Mouse (Mus musculus): ENCODE data around the gene BC107364.
"Not testable (repeated sequence)": the region's sequence is repeated elsewhere in the genome, so short reads cannot be mapped to it uniquely, and the experiment has no call there.

The BC107364 gene

DNA sequence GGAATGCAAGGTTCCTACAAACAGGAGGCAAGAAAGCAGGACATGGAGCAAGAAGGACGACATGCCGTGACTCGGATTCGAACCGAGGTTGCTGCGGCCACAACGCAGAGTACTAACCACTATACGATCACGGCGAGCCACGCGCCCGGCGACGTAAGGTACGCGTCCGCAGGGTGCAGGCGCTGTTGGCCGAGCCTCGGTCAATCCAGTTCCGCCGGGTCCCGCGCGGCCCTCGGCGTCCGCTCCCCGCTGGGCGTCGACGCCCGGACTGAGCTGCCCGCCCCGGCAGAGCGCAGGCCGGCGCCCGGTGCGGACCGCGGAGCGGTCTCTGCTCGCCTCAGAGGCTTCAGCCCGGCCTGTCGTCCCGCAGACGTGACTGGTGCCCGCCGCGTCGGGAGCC is 5.9 kb upstream of the BC107364 start:
- not testable (repeated sequence) for DNase-seq (ENCODE audit: low read depth, low spot score)

DNA sequence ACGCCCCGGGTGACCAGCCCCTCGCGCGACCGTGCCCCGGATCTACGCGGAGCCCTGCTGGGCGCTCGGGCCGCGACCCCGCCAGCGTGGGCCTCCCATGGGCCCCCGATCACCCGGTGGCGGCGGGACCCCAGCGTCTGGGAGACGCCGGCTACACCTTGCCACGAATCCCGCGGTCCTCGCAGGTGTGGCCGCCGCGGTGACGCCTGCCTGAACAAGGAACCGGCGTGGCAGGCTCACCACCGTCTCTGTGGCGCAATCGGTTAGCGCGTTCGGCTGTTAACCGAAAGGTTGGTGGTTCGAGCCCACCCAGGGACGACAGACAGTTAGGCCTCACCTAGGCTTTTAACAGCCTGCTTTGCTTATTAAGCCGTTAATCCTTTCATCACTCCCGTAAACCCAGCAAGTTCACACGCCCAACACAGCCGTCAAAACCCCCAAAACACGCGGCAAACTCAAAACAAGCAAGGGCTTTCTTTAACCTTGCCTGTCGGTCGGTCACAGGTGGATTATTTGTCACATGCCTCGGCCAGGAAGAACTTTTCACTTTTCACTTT is 847 bp downstream of the BC107364 start:
- not testable (repeated sequence) for DNase-seq (ENCODE audit: low read depth, low spot score)

DNA sequence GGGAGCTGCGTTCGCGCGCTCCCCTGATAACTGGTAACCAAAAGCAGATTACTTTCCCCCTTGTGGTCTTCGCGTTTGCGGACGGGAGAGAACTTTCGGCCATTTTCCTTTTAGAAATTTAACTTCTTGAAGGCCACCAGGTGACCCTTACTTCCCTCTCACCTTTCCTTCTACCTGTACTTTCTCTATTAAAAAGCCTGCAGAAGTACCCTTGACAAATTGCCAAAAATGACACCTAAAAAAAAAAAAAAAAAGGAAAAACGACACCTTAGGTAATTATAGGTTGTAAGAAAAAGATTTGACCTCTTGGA is 1.6 kb downstream of the BC107364 start:
- DNase-seq (ENCODE audit: low read depth, low spot score) = not testable (repeated sequence)

DNA sequence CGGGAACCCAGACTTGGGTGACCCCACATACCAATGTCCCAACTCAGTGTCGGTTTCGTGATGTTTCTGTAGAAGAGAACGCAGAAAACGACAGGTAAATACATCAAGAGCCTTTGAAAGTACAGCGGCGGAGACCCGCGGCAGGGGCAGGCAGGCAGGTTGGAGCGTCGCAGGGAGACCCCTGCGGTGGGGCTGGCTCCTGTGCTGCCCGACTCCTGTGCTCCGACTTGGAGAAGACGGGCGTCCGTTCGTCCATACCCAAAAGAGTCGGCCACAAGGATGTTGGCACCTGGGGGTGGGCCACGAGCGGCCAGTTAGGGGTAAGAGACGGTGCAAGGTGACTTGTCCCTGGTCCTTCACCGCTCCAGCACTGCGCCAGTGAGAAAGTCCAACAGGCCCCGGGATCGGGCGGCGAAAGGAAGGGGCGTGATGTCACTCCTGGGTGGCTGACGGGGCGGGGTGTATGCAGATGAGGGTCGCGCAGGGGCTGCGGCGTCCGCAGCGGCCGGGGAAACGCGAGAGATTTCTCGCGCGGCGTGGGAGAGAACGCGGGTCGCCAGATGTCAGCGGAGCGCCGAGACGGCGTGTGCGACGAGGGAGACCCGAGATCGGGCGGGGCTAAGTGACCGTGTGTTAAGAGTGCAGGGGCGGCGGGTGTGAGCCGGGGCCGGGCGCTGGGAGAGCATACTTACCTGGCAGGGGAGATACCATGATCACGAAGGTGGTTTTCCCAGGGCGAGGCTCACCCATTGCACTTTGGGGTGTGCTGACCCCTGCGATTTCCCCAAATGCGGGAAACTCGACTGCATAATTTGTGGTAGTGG is 2.1 kb downstream of the BC107364 start:
- DNase-seq (ENCODE audit: low read depth, low spot score) = not testable (repeated sequence)

DNA sequence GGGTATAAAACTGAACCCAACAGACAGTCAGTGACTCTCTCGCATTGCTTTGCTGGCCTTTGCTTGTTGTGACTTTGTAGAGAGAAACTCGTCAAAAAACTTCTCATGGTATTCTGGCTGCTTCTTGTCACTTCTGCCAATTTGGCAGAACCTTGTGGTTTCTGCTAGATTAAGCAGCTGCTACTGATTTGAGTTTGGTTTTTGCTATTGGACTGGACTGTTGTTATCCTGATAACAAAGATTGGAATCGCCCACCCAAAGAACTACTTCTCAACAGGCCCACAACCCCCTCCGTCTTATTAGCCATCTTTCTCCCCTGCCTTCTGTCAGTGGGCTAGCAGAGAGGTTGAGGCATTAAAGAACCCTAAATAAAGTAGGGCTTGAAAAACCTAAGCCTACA is 6.7 kb downstream of the BC107364 start:
- no peak for DNase-seq (ENCODE audit: low read depth, low spot score)

DNA sequence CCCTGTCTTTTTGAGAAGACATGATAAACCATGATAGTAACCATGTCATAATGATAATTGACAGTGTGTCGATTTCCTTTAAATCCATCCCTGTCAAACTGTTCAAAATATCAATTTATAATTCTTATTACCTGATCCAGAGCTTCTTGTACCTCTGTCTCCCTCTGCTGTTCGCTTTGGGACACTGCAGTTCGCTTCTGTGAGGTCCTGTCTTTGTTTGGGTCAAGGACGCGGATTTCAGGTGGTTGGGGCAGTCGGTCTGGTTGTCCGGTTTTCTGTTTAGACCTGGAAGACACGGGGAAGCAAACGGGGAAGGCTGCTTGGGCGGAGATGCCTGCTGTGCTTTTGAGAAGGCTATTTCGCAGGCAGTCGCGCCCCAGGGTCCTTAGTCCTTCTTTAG is 11.5 kb downstream of the BC107364 start:
- DNase-seq (ENCODE audit: low read depth, low spot score) = peak; percentile 42

DNA sequence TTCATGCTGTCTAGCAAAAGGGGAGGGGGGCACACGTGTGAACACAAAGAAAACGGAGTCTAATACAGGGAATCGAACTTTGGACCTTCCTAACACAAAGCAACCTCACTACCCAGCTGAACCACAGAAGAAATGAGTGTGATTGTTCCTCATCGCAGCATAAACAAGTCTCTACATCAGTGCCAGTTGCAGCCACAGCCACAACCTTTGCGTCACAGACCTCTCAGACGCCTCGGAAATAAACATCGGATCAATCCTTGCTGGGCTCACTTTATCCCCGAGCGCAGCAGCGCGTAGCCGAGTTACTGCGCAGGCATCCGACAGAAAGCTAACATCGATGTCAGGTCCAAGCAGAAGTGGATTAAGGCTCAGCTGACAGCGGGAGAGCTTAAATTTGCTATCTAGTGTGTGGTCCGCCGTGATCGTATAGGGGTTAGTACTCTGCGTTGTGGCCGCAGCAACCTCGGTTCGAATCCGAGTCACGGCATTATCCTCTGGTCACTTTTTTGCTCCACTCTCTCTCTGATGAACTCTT is 16.5 kb downstream of the BC107364 start:
- no peak for DNase-seq (ENCODE audit: low read depth, low spot score)

DNA sequence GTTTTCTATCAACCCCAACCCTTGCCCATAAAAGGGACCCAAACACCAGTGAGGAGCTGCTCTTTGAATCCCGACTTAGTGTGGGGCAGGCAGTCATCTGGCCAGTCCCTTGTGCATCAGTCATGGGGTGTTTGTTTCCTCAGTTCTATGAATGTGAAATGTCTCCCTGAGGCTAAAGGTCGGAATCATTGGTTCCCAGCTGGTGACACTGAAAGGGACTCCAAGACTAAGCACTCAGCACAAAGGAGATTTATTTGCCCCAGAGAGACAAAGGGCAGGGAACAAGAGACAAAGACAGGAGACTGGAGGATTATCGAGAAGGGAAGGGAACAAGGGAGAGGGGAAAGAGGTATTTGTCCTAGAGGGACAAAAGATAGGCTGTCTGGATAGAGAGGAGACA is 19.9 kb downstream of the BC107364 start:
- no peak for DNase-seq (ENCODE audit: low read depth, low spot score)

DNA sequence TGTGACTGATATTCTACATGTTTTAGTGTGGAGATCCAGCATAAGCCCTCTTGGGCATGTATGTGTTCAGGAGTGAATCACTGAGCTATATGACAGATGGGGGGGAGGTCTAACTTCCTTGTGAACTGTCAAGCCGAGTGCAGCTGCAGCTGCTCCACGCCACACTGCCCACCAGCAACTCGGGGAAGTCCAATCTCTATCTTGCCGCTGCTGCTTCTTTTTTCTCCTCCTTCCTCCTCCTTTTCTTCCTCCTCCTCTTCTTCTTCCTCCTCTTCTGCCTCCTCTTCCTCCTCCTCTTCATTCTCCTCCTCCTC is 22.3 kb downstream of the BC107364 start:
- DNase-seq (ENCODE audit: low read depth, low spot score) = no peak

DNA sequence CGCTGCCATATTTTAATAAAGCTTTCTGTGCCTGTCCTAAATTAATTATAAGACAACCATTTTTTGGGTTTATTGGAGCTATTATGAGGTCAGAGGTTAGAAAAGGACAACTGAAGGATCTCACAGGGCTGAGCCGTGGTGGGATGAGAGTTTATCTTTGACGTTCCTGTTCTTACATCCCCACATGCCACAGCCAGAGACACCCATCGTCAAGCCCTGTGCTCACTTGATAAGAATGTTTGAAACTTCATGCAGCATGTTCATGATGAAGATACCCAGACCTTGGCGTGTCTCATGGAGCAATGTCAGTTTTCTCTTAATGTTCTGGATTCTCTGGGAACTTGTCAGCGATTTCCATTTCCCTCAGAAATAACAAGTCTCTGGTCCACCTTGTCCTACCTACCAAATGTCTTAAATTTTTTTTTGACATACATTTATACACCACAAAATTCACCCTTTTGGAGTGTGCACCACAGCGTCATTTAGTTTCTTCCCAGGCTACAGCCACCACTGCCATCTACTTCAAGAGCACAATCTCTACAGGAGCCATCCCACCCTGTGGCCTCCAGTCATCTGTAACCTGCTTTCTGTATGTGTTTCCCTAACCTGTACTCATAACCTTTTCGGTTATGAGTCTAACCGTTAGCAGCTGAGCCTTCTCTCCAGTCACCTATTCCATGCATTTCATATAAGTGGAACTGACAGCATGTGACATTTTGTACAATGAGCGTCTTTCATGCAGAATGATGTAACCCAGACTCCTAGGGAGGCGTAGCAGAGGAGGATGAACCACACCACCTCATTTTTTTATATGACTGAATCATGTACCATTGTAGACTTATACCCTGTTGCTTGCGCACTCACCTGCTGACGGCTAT is 22.9 kb downstream of the BC107364 start:
- no peak for DNase-seq (ENCODE audit: low read depth, low spot score)

DNA sequence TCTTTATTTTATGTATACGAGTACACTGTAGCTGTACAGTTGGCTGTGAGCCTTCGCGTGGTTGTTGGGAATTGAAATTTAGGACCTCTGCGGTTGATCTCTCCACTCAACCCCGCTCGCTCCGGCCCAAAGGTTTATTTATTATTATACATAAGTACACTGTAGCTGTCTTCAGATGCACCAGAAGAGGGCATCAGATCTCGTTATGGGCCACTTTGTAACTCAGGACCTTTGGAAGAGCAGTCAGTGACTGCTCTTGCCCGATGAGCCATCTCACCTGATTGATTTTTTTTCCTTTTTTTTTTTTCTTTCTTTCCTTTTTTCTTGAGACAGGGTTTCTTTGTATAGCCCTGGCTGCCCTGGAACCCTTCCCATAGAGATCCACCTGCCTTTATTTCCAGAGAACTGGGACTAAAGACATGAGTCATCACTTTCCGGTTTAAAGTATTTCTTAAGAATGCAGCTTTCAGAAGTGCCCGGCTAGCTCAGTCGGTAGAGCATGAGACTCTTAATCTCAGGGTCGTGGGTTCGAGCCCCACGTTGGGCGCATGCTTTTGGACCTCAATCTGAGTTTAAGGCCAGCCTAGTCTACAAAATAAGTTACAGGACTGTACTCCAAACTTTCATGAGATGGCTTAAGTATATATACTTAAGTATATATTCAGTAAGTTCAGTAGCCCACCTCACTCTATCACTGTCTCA is 24.2 kb downstream of the BC107364 start:
- DNase-seq (ENCODE audit: low read depth, low spot score) = no peak

DNA sequence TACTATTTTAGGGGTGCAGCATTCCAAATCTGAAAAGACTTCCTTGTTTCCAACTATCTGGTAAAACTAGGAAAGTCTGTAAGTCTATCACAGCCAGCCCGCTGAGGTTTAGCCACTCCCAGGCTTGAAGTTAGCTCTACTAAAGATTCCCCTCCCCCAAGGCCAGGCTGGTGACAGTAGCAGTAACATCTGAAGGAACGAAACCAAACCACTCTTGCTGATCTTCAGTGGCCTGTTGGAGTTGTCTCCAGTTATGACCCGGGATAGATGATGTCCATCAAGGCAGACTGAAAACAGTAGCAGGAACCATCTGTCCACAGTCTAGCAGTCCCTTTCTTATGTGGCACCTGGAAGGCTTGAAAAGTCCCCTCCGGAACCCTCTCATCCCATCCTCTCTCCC is 24.8 kb downstream of the BC107364 start:
- DNase-seq (ENCODE audit: low read depth, low spot score) = no peak

DNA sequence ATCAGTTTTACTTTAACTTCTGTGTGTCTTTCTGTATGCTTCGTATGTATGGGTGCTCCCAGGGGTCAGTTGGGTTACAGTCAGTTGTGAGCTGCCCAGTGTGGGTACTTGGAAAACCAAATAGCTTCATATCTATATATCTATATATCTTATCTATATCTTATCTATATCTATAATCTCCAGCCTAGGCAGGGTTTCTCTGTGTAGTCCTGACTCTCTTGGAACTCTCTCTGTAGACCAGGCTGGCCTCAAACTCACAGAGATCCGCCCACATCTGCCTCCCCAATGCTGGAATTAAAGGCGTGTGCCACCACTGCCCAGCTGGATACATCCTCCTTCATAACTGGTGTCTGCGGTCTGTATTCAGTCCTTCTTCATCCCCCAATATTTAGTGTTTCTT is 25.8 kb downstream of the BC107364 start:
- DNase-seq (ENCODE audit: low read depth, low spot score) = no peak

DNA sequence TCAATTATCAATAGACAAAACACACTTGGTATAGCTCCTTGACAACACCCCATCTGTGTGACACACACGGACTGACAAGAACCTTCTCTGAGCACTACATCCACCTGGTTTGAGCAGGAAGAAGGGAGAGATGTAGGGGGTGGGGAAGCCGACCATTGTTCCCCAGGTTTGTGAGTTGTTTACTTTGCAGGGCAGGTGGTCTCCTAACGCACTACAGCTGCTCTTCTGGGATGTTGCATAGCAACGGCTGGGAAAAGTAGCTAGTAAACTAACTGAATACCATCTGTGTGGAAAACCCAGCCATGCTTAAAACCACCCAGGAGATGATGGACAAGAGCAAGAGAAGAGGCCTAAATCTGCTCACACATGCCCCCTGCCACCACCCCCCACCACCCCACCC is 27.7 kb downstream of the BC107364 start:
- DNase-seq (ENCODE audit: low read depth, low spot score) = not testable (repeated sequence)

DNA sequence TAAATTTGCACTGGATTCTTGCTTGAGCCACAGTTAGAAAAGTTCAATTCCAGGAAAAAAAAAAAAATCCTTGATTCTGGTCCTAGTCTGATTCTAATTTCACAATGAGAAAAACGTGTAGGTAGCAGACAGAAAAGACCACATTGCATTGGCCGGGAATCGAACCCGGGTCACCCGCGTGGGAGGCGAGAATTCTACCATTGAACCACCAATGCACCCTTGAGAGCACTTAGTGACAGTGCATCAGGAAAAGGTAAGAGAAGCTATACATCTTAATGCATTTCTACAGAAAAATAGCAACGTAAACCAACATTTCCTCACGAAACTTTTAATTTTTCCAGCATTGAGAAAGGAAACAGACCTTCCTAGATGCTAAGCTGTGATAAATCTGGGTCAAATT is 28.2 kb downstream of the BC107364 start:
- no peak for DNase-seq (ENCODE audit: low read depth, low spot score)

DNA sequence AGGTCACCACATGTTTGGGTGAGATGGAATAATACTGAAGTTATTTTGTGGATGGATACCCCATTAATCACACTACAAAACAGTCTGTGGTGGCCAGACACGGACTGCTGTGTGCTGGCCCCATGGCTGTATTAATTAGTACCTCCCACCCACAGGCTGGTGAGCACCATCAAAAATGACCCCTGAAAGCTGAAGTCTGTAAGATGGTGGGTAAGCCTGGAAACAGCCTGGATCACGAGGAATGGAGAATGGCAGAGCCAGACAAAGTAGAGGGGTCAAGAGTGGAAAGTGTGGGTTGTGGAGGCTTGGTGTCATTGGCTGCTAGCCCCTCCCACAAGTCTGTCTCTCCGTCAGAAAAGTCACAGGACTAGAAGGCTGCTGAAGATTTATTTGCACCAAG is 31.3 kb downstream of the BC107364 start:
- no peak for DNase-seq (ENCODE audit: low read depth, low spot score)

DNA sequence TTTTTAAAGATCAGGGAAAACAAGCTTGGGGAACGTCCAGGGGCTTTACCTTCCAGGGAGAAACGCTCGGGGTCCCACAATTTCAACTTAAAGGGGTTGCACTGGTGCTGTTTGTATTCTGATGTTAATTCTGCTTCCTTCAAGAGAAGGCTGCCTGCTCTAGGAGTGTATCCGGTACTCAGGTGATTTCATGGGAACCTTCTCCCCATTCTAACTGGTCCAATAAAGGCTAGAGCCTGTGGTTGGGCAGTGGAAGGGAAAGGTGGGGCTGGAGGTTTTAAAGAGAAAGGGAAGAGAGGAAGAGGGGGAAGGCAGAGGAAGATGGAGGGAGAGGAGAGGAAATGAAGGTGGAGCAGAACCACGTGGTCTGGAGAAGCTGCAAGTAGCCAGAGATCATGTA is 33.2 kb downstream of the BC107364 start:
- not testable (repeated sequence) for DNase-seq (ENCODE audit: low read depth, low spot score)

DNA sequence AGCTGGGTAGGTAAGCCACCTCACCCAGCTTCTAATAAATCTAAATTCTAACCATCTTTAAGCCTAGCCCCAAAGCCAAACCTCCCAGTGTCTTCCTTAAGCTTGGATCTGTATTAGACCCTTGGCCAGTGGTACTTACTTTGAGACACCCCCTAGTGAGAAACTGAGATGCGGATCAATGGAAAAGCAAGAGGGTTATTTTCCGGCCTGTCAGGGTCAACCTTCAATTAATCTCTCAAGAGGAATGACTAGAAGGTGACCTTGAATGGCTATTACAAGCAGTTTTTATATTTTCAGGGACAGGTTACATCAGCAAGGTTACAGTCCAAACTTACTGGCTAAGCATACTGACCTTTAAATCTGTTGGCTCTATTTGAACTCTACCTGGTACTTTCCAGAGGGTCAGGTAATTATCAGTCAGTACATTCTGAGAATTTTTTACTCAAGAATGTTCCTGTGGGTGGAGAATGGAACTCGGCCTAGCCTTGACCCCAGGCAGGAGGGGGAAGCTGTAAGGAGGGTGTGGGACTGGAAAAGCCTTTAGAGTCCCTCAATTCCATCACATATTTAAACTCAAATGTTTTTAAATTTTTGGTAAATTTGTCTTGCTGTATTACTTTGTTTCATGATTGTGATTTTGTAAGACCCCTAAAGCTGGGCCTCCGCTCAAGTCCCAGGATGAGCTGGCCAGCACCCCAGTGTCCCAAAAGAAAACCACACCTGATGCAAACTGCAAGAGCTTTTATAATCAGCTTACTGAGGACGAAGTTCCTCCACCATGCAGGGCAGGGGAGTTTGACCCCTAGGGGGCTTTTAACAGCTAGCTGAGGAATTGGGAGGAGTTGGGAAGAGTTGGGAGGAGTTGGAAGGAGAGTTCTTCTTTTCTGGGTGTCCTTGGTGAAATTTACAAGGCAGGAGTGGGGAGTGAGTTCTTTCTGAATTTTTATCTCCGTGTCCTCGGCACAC is 34.0 kb downstream of the BC107364 start:
- DNase-seq (ENCODE audit: low read depth, low spot score) = no peak

DNA sequence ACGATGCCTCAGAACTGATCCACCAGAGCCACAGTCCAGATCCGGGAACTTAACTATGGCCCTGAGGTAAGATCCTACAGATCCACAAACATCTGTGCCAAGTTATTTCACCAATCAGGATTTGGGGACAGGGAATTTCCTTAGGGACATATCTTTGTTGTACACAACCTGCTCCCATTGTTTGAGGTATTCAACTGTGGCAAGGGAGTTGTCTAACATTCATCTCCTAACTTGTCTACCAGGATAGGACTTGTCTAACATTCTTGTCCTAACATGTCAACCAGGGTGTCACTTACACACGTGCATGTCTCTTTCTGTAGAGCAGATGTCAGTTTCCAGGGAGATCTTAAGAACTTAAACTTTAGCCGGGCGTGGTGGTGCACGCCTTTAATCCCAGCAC is 35.5 kb downstream of the BC107364 start:
- DNase-seq (ENCODE audit: low read depth, low spot score) = no peak

DNA sequence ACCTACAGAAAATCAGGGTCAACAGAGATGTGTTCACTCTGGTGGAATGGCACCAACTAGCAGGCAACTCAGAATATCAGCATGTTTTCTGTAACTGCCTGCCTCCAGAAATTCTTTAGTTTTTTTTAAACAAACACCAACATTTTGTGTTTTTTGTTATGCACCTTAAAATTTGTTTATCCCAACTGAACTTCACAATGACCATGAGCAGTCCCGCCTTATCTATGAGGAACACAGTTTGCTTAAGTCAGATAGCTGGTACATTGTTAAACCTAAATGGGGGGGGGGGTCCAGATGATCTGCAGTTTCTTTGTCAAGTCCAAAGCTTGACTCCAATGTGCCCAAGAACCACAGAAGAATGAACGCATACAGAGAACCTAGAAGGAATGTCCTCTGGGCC is 36.0 kb downstream of the BC107364 start:
- DNase-seq (ENCODE audit: low read depth, low spot score) = no peak

DNA sequence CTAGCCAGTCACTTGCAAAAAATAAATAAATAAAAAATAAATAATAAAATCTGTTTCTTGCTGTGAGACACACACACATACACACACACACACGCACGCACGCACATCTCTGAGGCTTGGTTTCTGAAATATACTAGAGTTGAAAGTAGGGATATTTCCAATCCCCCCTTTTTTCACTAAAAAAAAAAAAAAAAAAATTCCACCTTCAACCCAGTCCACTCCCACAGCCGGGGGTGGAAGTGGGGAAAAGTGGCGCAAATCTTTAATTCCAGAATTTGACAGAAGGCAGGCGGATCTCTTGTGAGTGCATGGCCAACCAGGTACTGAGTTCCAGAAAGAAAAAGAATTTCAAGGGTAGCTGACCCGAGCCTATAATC is 37.2 kb downstream of the BC107364 start:
- DNase-seq (ENCODE audit: low read depth, low spot score) = no peak

All from brain, embryonic 18.5 days (tissue).